8 mouse cellular contexts compared by ENCODE assay signal in the genomic region with DNA sequence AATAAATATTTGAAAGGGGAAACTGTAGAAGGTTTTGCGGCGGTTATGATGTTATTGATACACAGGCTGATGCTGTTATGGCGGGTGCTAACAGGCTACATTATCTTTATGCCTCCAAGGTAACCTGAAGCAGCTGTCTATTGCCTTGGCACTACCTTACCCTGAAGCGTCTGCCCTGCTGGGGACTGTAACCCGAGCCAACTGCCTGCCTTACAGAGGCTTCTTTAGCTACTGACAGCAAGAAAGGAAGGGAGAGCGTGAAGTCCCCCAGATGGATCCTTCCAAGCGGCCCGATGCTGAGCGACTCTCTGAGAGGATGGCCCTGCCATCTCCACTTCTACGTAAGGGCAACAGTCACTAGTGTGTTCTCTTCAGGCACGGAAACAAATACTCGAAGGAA. TPM values are rescaled to one million over a fixed set of nuclear protein-coding genes. Genes with fewer than 3 reads are reported as not detected.
DNase-seq lines count a peak whose midpoint lies in the region; ATAC-seq lines count a peak whose summit lies in the region.

A gene (plus strand): TSS at position 303 of the 400 bp plus-strand sequence.

- no peaks in the 10 kb centered on the region for H3K36me3 ChIP-seq in intestine, embryonic 15.5 days
- no peaks in the 10 kb centered on the region for H3K36me3 ChIP-seq in midbrain, embryonic 15.5 days (replicated peaks)

- no peak within 1 kb of the TSS for H3K9ac ChIP-seq in intestine, embryonic 15.5 days
- H3K9ac ChIP-seq in midbrain, embryonic 15.5 days, result no peak within 1 kb of the TSS

- intact Hi-C loops in gastrocnemius, postnatal 36 days (cut with DNase I), result no loop called here

- no peak within 1 kb of the TSS for H3K4me3 ChIP-seq in intestine, embryonic 15.5 days (replicated peaks)
- no peak within 1 kb of the TSS for H3K4me3 ChIP-seq in midbrain, embryonic 15.5 days

- H3K27ac ChIP-seq in intestine, embryonic 15.5 days, result no peak within 1 kb of the TSS
- no peak within 1 kb of the TSS for H3K27ac ChIP-seq in midbrain, embryonic 15.5 days

- H3K4me1 ChIP-seq in intestine, embryonic 15.5 days (replicated peaks), result no peaks in the 10 kb centered on the region
- H3K4me1 ChIP-seq in midbrain, embryonic 15.5 days, result no peaks in the 10 kb centered on the region

- no peaks in the 10 kb centered on the region for H3K27me3 ChIP-seq in intestine, embryonic 15.5 days (replicated peaks)
- H3K27me3 ChIP-seq in midbrain, embryonic 15.5 days (replicated peaks), result no peaks in the 10 kb centered on the region

- 73% methylated on average over 12 of the region's 12 CpGs for WGBS in intestine, embryonic 15.5 days
- WGBS in midbrain, embryonic 15.5 days, result 78% methylated on average over 12 of the region's 12 CpGs

- no peak within 1 kb of the TSS for H3K4me2 ChIP-seq in intestine, embryonic 15.5 days (replicated peaks)
- no peak within 1 kb of the TSS for H3K4me2 ChIP-seq in midbrain, embryonic 15.5 days

- H3K9me3 ChIP-seq in intestine, embryonic 15.5 days, result no peaks in the 10 kb centered on the region
- H3K9me3 ChIP-seq in midbrain, embryonic 15.5 days, result no peaks in the 10 kb centered on the region

- no peak for DNase-seq in frontal cortex, adult 2 months (ENCODE audit: extremely low spot score in 1 of 2, low spot score in 1 of 2)
- DNase-seq in frontal cortex, postnatal 25 days (ENCODE audit: low spot score in 2 of 2), result no peak
- DNase-seq in thymus, postnatal 0 days (ENCODE audit: low spot score), result no peak
- no peak for DNase-seq in thymus, adult 18-20 months
- no peak for DNase-seq in gastrocnemius, postnatal 36 days
- DNase-seq in lung, postnatal 25 days (ENCODE audit: low spot score), result no peak

- no peak for ATAC-seq in intestine, embryonic 15.5 days
- ATAC-seq in midbrain, embryonic 15.5 days (replicated peaks), result no peak

RNA-seq across cellular contexts. Expression of the gene that starts here (rescaled TPM):
- 10.4 and 13.8 TPM in 2 replicates for polyA plus RNA-seq in frontal cortex, adult 2 months (2012; rRNA removed)
- 98.3 and 115 TPM in 2 replicates for polyA plus RNA-seq in thymus, postnatal 0 days (2015; fragmentation: Nextera tagmentation; extraction: Ambion mirVana)
- polyA plus RNA-seq in intestine, embryonic 15.5 days (2015; fragmentation: Nextera tagmentation; extraction: Ambion mirVana), result 41.0 and 44.7 TPM in 2 replicates
- polyA plus RNA-seq in midbrain, embryonic 15.5 days (2015; fragmentation: Nextera tagmentation; extraction: Ambion mirVana), result 30.3 and 32.4 TPM in 2 replicates
- 1 to 10 TPM; 1.8 to 2.2 TPM for total RNA-seq in gastrocnemius, postnatal 36 days (2021)
